Mouse (Mus musculus) left cerebral cortex, adult 2 months (tissue): Measurements from ENCODE around the gene Fam189a1. TPM values are rescaled to one million over a fixed set of nuclear protein-coding genes. Genes with fewer than 3 reads are reported as not detected.

ENCODE experiments used
- DNase-seq, 2 experiments: peaks; one replicate each; pipeline ENCODE4 v3.0.0; 2021 to 2022; ENCODE audit warnings: low spot score in 2 of 2, mixed read lengths in 1 of 2; ENCODE audit errors: extremely low spot score in 1 of 2
- H3K27ac ChIP-seq: fragments of 200-600 bp; 2 replicates; pipeline ENCODE4 v1.8.1; 2022
- H3K4me3 ChIP-seq: fragments of 200-600 bp; 2 replicates; pipeline ENCODE4 v1.8.1; 2022
- CTCF ChIP-seq: fragments of 200-600 bp; IDR thresholded peaks from 2 replicates; pipeline ENCODE4 v1.8.1; 2022; ENCODE audit warnings: antibody characterized with exemption, mild to moderate bottlenecking, moderate library complexity
- intact Hi-C: fragments of 180-260 bp; cut with DNase I; formaldehyde crosslinking; loops from one replicate; pipeline ENCODE4 v1.15.1; 2025
- total RNA-seq, 2 experiments: library from RNA; stranded (reverse); gene quantifications; 2 replicates each; pipeline ENCODE4 v1.2.3; 2021

Fam189a1 gene
- total RNA-seq, 2 experiments from 2014 or later: 60.6 to 62.7 TPM

- H3K27ac ChIP-seq: no peak overlapping the region
- intact Hi-C loops: no loop called here
- no peak for TF ChIP-seq CTCF
- DNase-seq: no peak
- no peak overlapping the region for H3K4me3 ChIP-seq
Observed at GRCm38 (mm10) chr7:65021298-65021697, 135.1 kb downstream of the Fam189a1 start.

- Histone ChIP-seq H3K27ac (no peak overlapping the region), H3K4me3 (no peak overlapping the region)
- intact Hi-C loops: no loop called here
- no peak for TF ChIP-seq CTCF
- DNase-seq: no peak
Observed at GRCm38 (mm10) chr7:65018036-65018679, 138.2 kb downstream of the Fam189a1 start.

GRCm38 (mm10) chr7:65017348-65017747 lies 139.0 kb downstream of the Fam189a1 start:
- intact Hi-C loops: no loop called here
- H3K4me3 ChIP-seq: no peak overlapping the region
- no peak overlapping the region for H3K27ac ChIP-seq
- no peak for DNase-seq
- no peak for TF ChIP-seq CTCF

GRCm38 (mm10) chr7:65011133-65011532 lies 145.2 kb downstream of the Fam189a1 start:
- TF ChIP-seq CTCF: no peak
- intact Hi-C loops: no loop called here
- Histone ChIP-seq H3K4me3 (no peak overlapping the region), H3K27ac (no peak overlapping the region)
- DNase-seq: no peak

- intact Hi-C loops: no loop called here
- no peak for TF ChIP-seq CTCF
- DNase-seq: no peak
Observed at GRCm38 (mm10) chr7:65010275-65010674, 146.1 kb downstream of the Fam189a1 start.

GRCm38 (mm10) chr7:65005731-65006130 lies 150.6 kb downstream of the Fam189a1 start:
- no peak for TF ChIP-seq CTCF
- no peak overlapping the region for H3K4me3 ChIP-seq

More at GRCm38 (mm10) chr7:65010275-65010674, 146.1 kb downstream of the Fam189a1 start:
- Histone ChIP-seq H3K4me3 (no peak overlapping the region), H3K27ac (no peak overlapping the region)

GRCm38 (mm10) chr7:64999718-65000214 lies 156.6 kb downstream of the Fam189a1 start:
- Histone ChIP-seq H3K27ac (no peak overlapping the region), H3K4me3 (no peak overlapping the region)
- no peak for TF ChIP-seq CTCF
- intact Hi-C loops: no loop called here
- no peak for DNase-seq

More at GRCm38 (mm10) chr7:65005731-65006130, 150.6 kb downstream of the Fam189a1 start:
- DNase-seq: no peak
- no peak overlapping the region for H3K27ac ChIP-seq
- intact Hi-C loops: no loop called here

- intact Hi-C loops: no loop called here
- DNase-seq: no peak
- no peak for TF ChIP-seq CTCF
- Histone ChIP-seq H3K4me3 (no peak overlapping the region), H3K27ac (no peak overlapping the region)
Observed at GRCm38 (mm10) chr7:64997743-64998142, 158.6 kb downstream of the Fam189a1 start.

- intact Hi-C loops: no loop called here
- no peak for DNase-seq
- TF ChIP-seq CTCF: no peak
- no peak overlapping the region for H3K27ac ChIP-seq
- H3K4me3 ChIP-seq: no peak overlapping the region
Observed at GRCm38 (mm10) chr7:64995946-64996444, 160.4 kb downstream of the Fam189a1 start.

- Histone ChIP-seq H3K27ac (no peak overlapping the region), H3K4me3 (no peak overlapping the region)
- TF ChIP-seq CTCF: no peak
- intact Hi-C loops: no loop called here
- DNase-seq: no peak
Observed at GRCm38 (mm10) chr7:64989406-64989805, 167.0 kb downstream of the Fam189a1 start.

GRCm38 (mm10) chr7:64988015-64988414 lies 168.4 kb downstream of the Fam189a1 start:
- DNase-seq: no peak
- intact Hi-C loops: no loop called here
- TF ChIP-seq CTCF: no peak
- Histone ChIP-seq H3K27ac (no peak overlapping the region), H3K4me3 (no peak overlapping the region)

- Histone ChIP-seq H3K27ac (peak overlapping the region; percentile 51; the same call in 1 of the 2 replicates), H3K4me3 (no peak overlapping the region)
- intact Hi-C loops: no loop called here
- no peak for TF ChIP-seq CTCF
- DNase-seq: peak; percentile 19 to 22
Observed at GRCm38 (mm10) chr7:64984468-64985120, 171.8 kb downstream of the Fam189a1 start.
